Comparison of ENCODE assay signal across 21 mouse cellular contexts in the genomic region with DNA sequence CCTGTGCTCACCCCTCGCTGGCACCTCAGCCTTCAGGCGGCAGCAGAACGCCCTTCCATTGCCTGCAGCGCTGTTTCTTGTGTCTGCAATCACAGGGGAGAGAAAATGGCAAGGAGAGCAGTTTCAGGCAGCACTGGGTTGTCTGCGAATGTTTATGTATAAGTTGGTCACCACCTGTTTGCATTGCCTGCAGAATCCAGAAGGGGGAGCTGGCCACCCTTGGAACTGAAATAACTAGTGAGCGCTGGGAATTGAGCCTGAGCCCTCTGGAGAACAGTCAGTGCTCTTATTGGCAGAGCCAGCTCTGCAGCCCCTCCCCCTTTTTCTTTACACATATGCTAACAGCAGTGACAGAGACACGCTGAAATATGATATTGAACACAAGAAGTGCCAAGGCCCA. TPM values are rescaled to one million over a fixed set of nuclear protein-coding genes. Genes with fewer than 3 reads are reported as not detected.
DNase-seq lines count a peak whose midpoint lies in the region; ATAC-seq and TF ChIP-seq lines count a peak whose summit lies in the region.
"Had no signal": no experiment of that assay in that cellular context is flagged by ENCODE, and none has a peak within 500 bp of the region (broad histone marks: within the 10 kb centered on the region; RNA-seq: fewer than 3 reads in every experiment).

No protein-coding gene starts in this region.

- no peak overlapping the region for H3K27ac ChIP-seq in heart, adult 2 months
- H3K27ac ChIP-seq in lung, embryonic 14.5 days (ENCODE audit: low read depth), result no peak overlapping the region
- no peak overlapping the region; the same call in 1 of the 2 replicates for H3K27ac ChIP-seq in ES-E14 (ENCODE audit: insufficient read depth, low read depth, low read length, poor library complexity, severe bottlenecking)
- H3K27ac ChIP-seq: embryonic facial prominence, embryonic 13.5 days; hindbrain, embryonic 14.5 days; midbrain, embryonic 10.5 days; neural tube, embryonic 13.5 days had no signal

- DNase-seq in heart, adult 2 months, result no peak
- DNase-seq in heart, adult 8-10 months (ENCODE audit: low spot score), result no peak
- DNase-seq in lung, embryonic 14.5 days, result no peak
- DNase-seq in lung, postnatal 10 days, result no peak
- peak; percentile 73 for DNase-seq in ES-E14 (ENCODE audit: low read depth, low spot score)
- DNase-seq in embryo, embryonic 9.5 days (ENCODE audit: extremely low spot score), result no peak
- no peak for DNase-seq in embryo, embryonic 10.5 days (ENCODE audit: low spot score)
- DNase-seq: adrenal gland, postnatal 25 days; B cell, adult 2 months; cerebellum, adult 2 months; kidney, adult 11 months; kidney, postnatal 25 days; lung, postnatal 14 days; thymus, adult 18-20 months had no signal

- in situ Hi-C loops in ES-E14 (cut with MboI; ENCODE audit: low sequenced_read_pairs in 2 of 2, unreplicated experiment in 2 of 2), result loop anchor here (5.0 to 10.0 kb wide), 2 partner anchors 132 to 139 kb away; partner anchors contain the start of gene Psmc1 (in 1 of the 2)

- no peaks in the 10 kb centered on the region; the same call in 1 of the 2 replicates for H3K4me1 ChIP-seq in heart, adult 2 months (ENCODE audit: control insufficient read depth, insufficient read depth, low read length)
- H3K4me1 ChIP-seq in lung, embryonic 14.5 days (ENCODE audit: insufficient read depth), result no peaks in the 10 kb centered on the region
- H3K4me1 ChIP-seq in ES-E14 (ENCODE audit: control insufficient read depth in 2 of 2, insufficient read depth in 2 of 2, low read length in 2 of 2, poor library complexity in 1 of 2), result no peaks in the 10 kb centered on the region
- H3K4me1 ChIP-seq: embryonic facial prominence, embryonic 13.5 days; midbrain, embryonic 10.5 days; neural tube, embryonic 13.5 days had no signal

- ATAC-seq in lung, embryonic 14.5 days (ENCODE audit: insufficient read depth), result no peak
- ATAC-seq in megakaryocyte-erythroid progenitor cell, adult 5-6 weeks (replicated peaks; ENCODE audit: low FRiP score, low TSS enrichment, poor library complexity, severe bottlenecking), result 0 out of 2 replicates have a peak, but pooled peaks have one; percentile 44
- ATAC-seq: forebrain, embryonic 16.5 days had no signal

- H3K9ac ChIP-seq in heart, adult 2 months (ENCODE audit: low read depth, low read length), result no peak overlapping the region
- no peak overlapping the region for H3K9ac ChIP-seq in lung, embryonic 14.5 days
- H3K9ac ChIP-seq in ES-E14 (ENCODE audit: insufficient read depth, low read depth, low read length, poor library complexity, severe bottlenecking), result peak overlapping the region; percentile 69; the same call in 1 of the 2 replicates
- H3K9ac ChIP-seq: embryonic facial prominence, embryonic 13.5 days; hindbrain, embryonic 14.5 days; neural tube, embryonic 13.5 days had no signal

- no peak overlapping the region for H3K4me3 ChIP-seq in heart, adult 2 months
- H3K4me3 ChIP-seq in lung, embryonic 14.5 days (ENCODE audit: low read depth, low read length), result no peak overlapping the region
- H3K4me3 ChIP-seq in ES-E14 (ENCODE audit: insufficient read depth in 1 of 2, low read depth in 1 of 2, low read length in 2 of 2, poor library complexity in 1 of 2, severe bottlenecking in 1 of 2), result peak overlapping the region; percentile 57 to 73
- H3K4me3 ChIP-seq: embryonic facial prominence, embryonic 13.5 days; midbrain, embryonic 10.5 days; neural tube, embryonic 13.5 days had no signal

- peak; percentile 36 for TF ChIP-seq CTCF in heart, adult 2 months (IDR thresholded peaks at IDR 0.05)
- peak; percentile 15; the same call in 1 of the 2 replicates for TF ChIP-seq CTCF in lung, embryonic 14.5 days (IDR thresholded peaks at IDR 0.05; ENCODE audit: low read depth)

- no peaks in the 10 kb centered on the region for H3K36me3 ChIP-seq in heart, adult 2 months (ENCODE audit: control insufficient read depth, insufficient read depth, low read length)
- no peaks in the 10 kb centered on the region for H3K36me3 ChIP-seq in lung, embryonic 14.5 days (ENCODE audit: insufficient read depth)
- no peaks in the 10 kb centered on the region for H3K36me3 ChIP-seq in ES-E14 (ENCODE audit: control insufficient read depth, insufficient read depth, low read length, poor library complexity, severe bottlenecking)
- H3K36me3 ChIP-seq: embryonic facial prominence, embryonic 13.5 days; midbrain, embryonic 10.5 days; neural tube, embryonic 13.5 days had no signal

- no peak overlapping the region for H3K4me2 ChIP-seq in lung, embryonic 14.5 days
- H3K4me2 ChIP-seq: embryonic facial prominence, embryonic 13.5 days; hindbrain, embryonic 14.5 days; neural tube, embryonic 13.5 days had no signal

- H3K79me2 ChIP-seq in heart, adult 2 months (replicated peaks; ENCODE audit: control insufficient read depth, insufficient read depth, low read length), result no peaks in the 10 kb centered on the region

- 63% methylated on average over 7 of the region's 7 CpGs for WGBS in heart, adult 2 months
- WGBS in lung, embryonic 14.5 days, result 63% methylated on average over 7 of the region's 7 CpGs

- TF ChIP-seq POLR2A in heart, adult 2 months (IDR thresholded peaks at IDR 0.05; ENCODE audit: insufficient read depth, low read depth, low read length), result no peak

- no peak for TF ChIP-seq EP300 in heart, adult 2 months (IDR thresholded peaks at IDR 0.05; ENCODE audit: insufficient read depth, low read depth, low read length)

- intact Hi-C loops in heart, adult 2 months (cut with DNase I), result no loop called here

- H3K27me3 ChIP-seq in heart, adult 2 months (ENCODE audit: control insufficient read depth, insufficient read depth, low read length), result no peaks in the 10 kb centered on the region
- H3K27me3 ChIP-seq in lung, embryonic 14.5 days (ENCODE audit: insufficient read depth, low read length), result peaks cover 15% of the 10 kb centered on the region

- no peaks in the 10 kb centered on the region for H3K9me3 ChIP-seq in lung, embryonic 14.5 days (ENCODE audit: low read depth, low read length)
- no peaks in the 10 kb centered on the region for H3K9me3 ChIP-seq in ES-E14 (ENCODE audit: control insufficient read depth, insufficient read depth, low read depth, low read length)
- H3K9me3 ChIP-seq: embryonic facial prominence, embryonic 13.5 days; neural tube, embryonic 13.5 days had no signal

TF ChIP-seq in ES-E14, 5 proteins besides CTCF, POLR2A, EP300 and RAD21:
- TF ChIP-seq HCFC1 (IDR thresholded peaks at IDR 0.05; ENCODE audit: borderline replicate concordance, insufficient read depth, low read length) (no peak), ZC3H11A (IDR thresholded peaks at IDR 0.05; ENCODE audit: borderline replicate concordance, low read depth, low read length) (peak; percentile 80), MAFK (IDR thresholded peaks at IDR 0.05; ENCODE audit: insufficient read depth, low read depth, low read length) (no peak), ZNF384 (IDR thresholded peaks at IDR 0.05; ENCODE audit: low read depth, low read length) (no peak), CHD2 (IDR thresholded peaks at IDR 0.05; ENCODE audit: low read depth, low read length) (no peak)

RNA-seq across cellular contexts. Expression of gene Kcnk13, which starts 8.5 kb away (rescaled TPM):
- under 1 TPM; 0.31 to 0.39 TPM for total RNA-seq in heart, adult 2 months (2021)
- polyA plus RNA-seq in heart, adult 2 months (2012; rRNA removed), result 0.35 TPM in 2 replicates
- total RNA-seq in heart, adult 8-10 months (2022), result under 1 TPM; 0.16 to 0.52 (median 0.34) TPM
- 2.7 and 3.6 TPM in 2 replicates for polyA plus RNA-seq in lung, embryonic 14.5 days (2014; fragmentation: Nextera tagmentation; extraction: Ambion mirVana)
- 0.16 and 0.49 TPM in 2 replicates for total RNA-seq in ES-E14 (2012; rRNA removed)
- not detected in 2 replicates for total RNA-seq in megakaryocyte-erythroid progenitor cell, adult 5-6 weeks (2014; fragmentation: Nextera tagmentation)
- 0.38 TPM in 1 of 2 replicates, not detected in the other for total RNA-seq in megakaryocyte-erythroid progenitor cell, adult 5-6 weeks (2017)
- total RNA-seq: common myeloid progenitor, adult 5-6 weeks had no signal

Comparison
In these comparisons a context has a peak if more than half of its experiments do, and no peak if none do; other contexts are left out.
1. H3K4me3 ChIP-seq: peak in ES-E14 (2 of 2); none in heart, adult 2 months (single experiment) and lung, embryonic 14.5 days (single experiment).